Mouse (Mus musculus): ENCODE measurements at regions not wholly inside any gene's neighbourhood (a gene's known extent, or its start where the extent isn't known, plus 50 kb on each side); places are given as distances from the start of the nearest gene placed in this dataset.

- H3K36me3 ChIP-seq (ENCODE audit: insufficient read depth, low read length), result no peaks in the 10 kb centered on the region
- H3K27ac ChIP-seq (ENCODE audit: low read depth, low read length), result no peak overlapping the region
- no peaks in the 10 kb centered on the region for H3K9me3 ChIP-seq (ENCODE audit: low read length)
- no peak for TF ChIP-seq CTCF (IDR thresholded peaks at IDR 0.05)
- no peak overlapping the region for H3K4me2 ChIP-seq (ENCODE audit: low read depth, low read length, poor library complexity, severe bottlenecking)
- DNase-seq (ENCODE audit: low spot score) (no peak), ATAC-seq (ENCODE audit: low FRiP score) (no peak)
- H3K4me1 ChIP-seq (ENCODE audit: insufficient read depth, low read length), result no peaks in the 10 kb centered on the region
- no peaks in the 10 kb centered on the region for H3K27me3 ChIP-seq (ENCODE audit: insufficient read depth, low read length)
- H3K9ac ChIP-seq (replicated peaks; ENCODE audit: low read length, poor library complexity, severe bottlenecking), result no peak overlapping the region
- H3K4me3 ChIP-seq (ENCODE audit: low read depth, low read length), result no peak overlapping the region
- 71% methylated on average over 2 of the region's 2 CpGs for WGBS
These were observed 110.4 kb upstream of the Lhx8 start for GRCm38 (mm10) chr3:154440899-154441298.

- Histone ChIP-seq H3K4me3 (ENCODE audit: low read depth, low read length) (no peak overlapping the region), H3K27ac (ENCODE audit: low read depth, low read length) (no peak overlapping the region), H3K9me3 (ENCODE audit: low read length) (no peaks in the 10 kb centered on the region), H3K36me3 (ENCODE audit: insufficient read depth, low read length) (no peaks in the 10 kb centered on the region), H3K4me2 (ENCODE audit: low read depth, low read length, poor library complexity, severe bottlenecking) (no peak overlapping the region), H3K27me3 (ENCODE audit: insufficient read depth, low read length) (no peaks in the 10 kb centered on the region), H3K4me1 (ENCODE audit: insufficient read depth, low read length) (no peaks in the 10 kb centered on the region), H3K9ac (replicated peaks; ENCODE audit: low read length, poor library complexity, severe bottlenecking) (no peak overlapping the region)
- 88% methylated on average over 7 of the region's 7 CpGs for WGBS
- TF ChIP-seq CTCF (IDR thresholded peaks at IDR 0.05), result no peak
- no peak for ATAC-seq (ENCODE audit: low FRiP score)
- DNase-seq (ENCODE audit: low spot score), result no peak
These were observed 100.4 kb upstream of the Lhx8 start for GRCm38 (mm10) chr3:154430856-154431255.

DNA sequence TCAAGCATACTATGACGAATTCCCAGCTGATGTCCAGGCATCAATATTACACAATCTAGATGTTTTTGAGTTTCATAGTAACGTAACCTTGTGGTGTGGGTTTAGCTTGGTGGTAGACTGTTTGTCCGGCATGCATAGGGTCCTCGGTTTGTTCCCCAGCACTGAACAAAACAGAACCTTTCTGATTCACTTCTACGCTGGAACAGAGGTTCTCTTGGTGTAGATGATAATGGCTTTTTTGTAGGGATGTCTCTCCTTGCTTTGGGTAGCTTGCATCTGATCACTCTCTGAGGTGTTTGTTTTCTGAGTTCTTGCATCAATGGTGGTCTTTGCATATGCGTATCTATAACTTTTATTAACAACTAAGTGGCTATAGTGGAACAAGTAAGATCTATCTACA is 99.2 kb upstream of the Lhx8 start:
- WGBS, result 90% methylated on average over 6 of the region's 6 CpGs
- Histone ChIP-seq H3K4me3 (ENCODE audit: low read depth, low read length) (no peak overlapping the region), H3K9ac (replicated peaks; ENCODE audit: low read length, poor library complexity, severe bottlenecking) (no peak overlapping the region), H3K27me3 (ENCODE audit: insufficient read depth, low read length) (no peaks in the 10 kb centered on the region), H3K27ac (ENCODE audit: low read depth, low read length) (no peak overlapping the region), H3K36me3 (ENCODE audit: insufficient read depth, low read length) (no peaks in the 10 kb centered on the region), H3K9me3 (ENCODE audit: low read length) (no peaks in the 10 kb centered on the region), H3K4me2 (ENCODE audit: low read depth, low read length, poor library complexity, severe bottlenecking) (no peak overlapping the region), H3K4me1 (ENCODE audit: insufficient read depth, low read length) (no peaks in the 10 kb centered on the region)
- DNase-seq (ENCODE audit: low spot score) (no peak), ATAC-seq (ENCODE audit: low FRiP score) (no peak)
- TF ChIP-seq CTCF (IDR thresholded peaks at IDR 0.05), result no peak

DNA sequence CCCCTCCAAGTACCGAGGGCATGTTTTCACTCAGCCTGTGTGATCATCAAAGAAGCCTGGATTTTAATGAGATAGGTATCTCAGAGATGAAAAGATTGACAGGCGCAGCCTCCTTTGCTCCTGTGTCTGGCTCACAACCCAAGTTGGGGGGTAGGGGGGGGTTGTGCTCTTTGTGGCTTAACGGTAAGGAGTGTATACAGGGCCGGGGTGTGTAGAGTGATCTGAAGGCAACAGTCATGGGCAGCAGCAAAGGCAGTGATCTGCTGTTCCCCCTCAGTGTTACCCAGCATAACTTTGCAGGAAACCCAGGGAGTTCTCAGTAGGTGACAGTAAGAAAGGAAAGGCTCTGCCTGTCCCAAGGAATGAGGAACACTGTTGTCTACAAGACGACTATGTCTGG is 94.1 kb upstream of the Lhx8 start:
- ATAC-seq (ENCODE audit: low FRiP score) (no peak), DNase-seq (ENCODE audit: low spot score) (no peak)
- no peak overlapping the region for H3K4me2 ChIP-seq (ENCODE audit: low read depth, low read length, poor library complexity, severe bottlenecking)
- no peaks in the 10 kb centered on the region for H3K4me1 ChIP-seq (ENCODE audit: insufficient read depth, low read length)
- H3K9me3 ChIP-seq (ENCODE audit: low read length), result no peaks in the 10 kb centered on the region
- no peaks in the 10 kb centered on the region for H3K36me3 ChIP-seq (ENCODE audit: insufficient read depth, low read length)
- 73% methylated on average over 5 of the region's 5 CpGs for WGBS
- H3K4me3 ChIP-seq (ENCODE audit: low read depth, low read length), result no peak overlapping the region
- H3K9ac ChIP-seq (replicated peaks; ENCODE audit: low read length, poor library complexity, severe bottlenecking), result no peak overlapping the region
- H3K27me3 ChIP-seq (ENCODE audit: insufficient read depth, low read length), result no peaks in the 10 kb centered on the region
- TF ChIP-seq CTCF (IDR thresholded peaks at IDR 0.05), result no peak
- H3K27ac ChIP-seq (ENCODE audit: low read depth, low read length), result no peak overlapping the region

DNA sequence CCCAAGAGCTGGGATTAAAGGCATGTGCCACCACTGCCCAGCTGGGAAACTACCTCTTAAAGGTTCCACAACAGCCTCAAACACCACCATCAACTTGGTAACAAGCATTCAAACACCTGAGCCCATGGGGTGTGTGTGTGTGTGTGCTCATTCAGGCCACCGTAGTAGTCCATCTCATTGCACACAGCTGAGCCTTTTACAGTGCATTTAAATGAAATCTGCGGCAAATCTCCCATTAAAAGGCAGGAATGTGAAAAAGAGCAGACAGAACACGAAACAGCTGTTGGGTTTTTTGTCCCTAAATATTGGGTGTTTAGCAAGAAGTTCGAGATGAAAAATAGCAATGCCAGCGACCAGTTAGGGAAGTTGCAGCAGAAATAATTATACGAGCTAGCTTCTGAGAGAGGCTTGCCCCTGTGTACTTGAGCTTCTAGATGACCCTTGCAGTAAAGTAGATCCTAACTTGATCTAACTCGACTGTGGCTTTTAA is 91.0 kb upstream of the Lhx8 start:
- WGBS, result 85% methylated on average over 7 of the region's 7 CpGs
- Histone ChIP-seq H3K9me3 (ENCODE audit: low read length) (no peaks in the 10 kb centered on the region), H3K36me3 (ENCODE audit: insufficient read depth, low read length) (no peaks in the 10 kb centered on the region), H3K4me3 (ENCODE audit: low read depth, low read length) (no peak overlapping the region), H3K9ac (replicated peaks; ENCODE audit: low read length, poor library complexity, severe bottlenecking) (no peak overlapping the region), H3K4me1 (ENCODE audit: insufficient read depth, low read length) (no peaks in the 10 kb centered on the region), H3K27ac (ENCODE audit: low read depth, low read length) (no peak overlapping the region), H3K4me2 (ENCODE audit: low read depth, low read length, poor library complexity, severe bottlenecking) (no peak overlapping the region), H3K27me3 (ENCODE audit: insufficient read depth, low read length) (no peaks in the 10 kb centered on the region)
- TF ChIP-seq CTCF (IDR thresholded peaks at IDR 0.05), result no peak
- DNase-seq (ENCODE audit: low spot score) (no peak), ATAC-seq (ENCODE audit: low FRiP score) (no peak)

DNA sequence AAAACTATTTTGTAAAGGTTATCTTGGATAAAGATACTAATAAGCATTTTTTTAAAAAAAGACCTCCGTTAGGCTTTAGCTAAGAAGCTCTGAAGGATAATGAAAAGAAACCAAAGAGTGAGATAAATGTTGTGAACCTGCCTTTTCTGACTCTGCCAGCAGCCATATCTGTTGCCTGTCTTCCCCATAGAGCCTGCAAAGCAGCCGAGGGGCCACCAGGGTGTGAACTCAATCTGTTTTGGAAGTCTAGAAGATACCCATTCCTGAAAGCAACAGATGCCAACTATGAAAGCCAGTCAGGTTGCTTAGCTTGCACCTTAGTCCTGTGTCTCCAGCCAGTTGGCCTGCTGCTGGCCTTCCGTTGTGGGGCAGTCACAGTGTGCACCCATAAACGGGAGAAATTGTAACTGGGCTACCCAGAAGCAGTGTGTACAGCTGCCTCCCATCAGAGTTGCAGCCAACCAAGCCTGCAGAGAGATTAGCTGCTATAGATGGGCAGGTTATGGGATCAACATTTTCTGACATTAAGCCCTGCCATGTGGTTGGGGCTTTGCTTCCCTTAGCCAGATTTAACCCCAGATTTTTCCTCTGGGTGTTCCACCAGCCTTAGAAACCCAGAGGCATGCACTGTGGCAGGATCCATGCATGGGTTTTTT is 87.8 kb upstream of the Lhx8 start:
- DNase-seq (ENCODE audit: low spot score) (no peak), ATAC-seq (ENCODE audit: low FRiP score) (no peak)
- WGBS, result 80% methylated on average over 4 of the region's 4 CpGs

More for the DNA sequence above, 87.8 kb upstream of the Lhx8 start:
- Histone ChIP-seq H3K9ac (replicated peaks; ENCODE audit: low read length, poor library complexity, severe bottlenecking) (no peak overlapping the region), H3K27me3 (ENCODE audit: insufficient read depth, low read length) (no peaks in the 10 kb centered on the region), H3K9me3 (ENCODE audit: low read length) (no peaks in the 10 kb centered on the region), H3K4me3 (ENCODE audit: low read depth, low read length) (no peak overlapping the region), H3K4me2 (ENCODE audit: low read depth, low read length, poor library complexity, severe bottlenecking) (no peak overlapping the region), H3K4me1 (ENCODE audit: insufficient read depth, low read length) (no peaks in the 10 kb centered on the region), H3K36me3 (ENCODE audit: insufficient read depth, low read length) (no peaks in the 10 kb centered on the region), H3K27ac (ENCODE audit: low read depth, low read length) (no peak overlapping the region)
- TF ChIP-seq CTCF (IDR thresholded peaks at IDR 0.05), result no peak
